Mouse (Mus musculus): ENCODE measurements at regions not wholly inside any gene's neighbourhood (a gene's known extent, or its start where the extent isn't known, plus 50 kb on each side); places are given as distances from the start of the nearest gene placed in this dataset.

- no peak for DNase-seq (ENCODE audit: low spot score in 2 of 2)
Observed at GRCm38 (mm10) chr12:71481371-71481770, 171.7 kb downstream of the Dact1 start.

DNA sequence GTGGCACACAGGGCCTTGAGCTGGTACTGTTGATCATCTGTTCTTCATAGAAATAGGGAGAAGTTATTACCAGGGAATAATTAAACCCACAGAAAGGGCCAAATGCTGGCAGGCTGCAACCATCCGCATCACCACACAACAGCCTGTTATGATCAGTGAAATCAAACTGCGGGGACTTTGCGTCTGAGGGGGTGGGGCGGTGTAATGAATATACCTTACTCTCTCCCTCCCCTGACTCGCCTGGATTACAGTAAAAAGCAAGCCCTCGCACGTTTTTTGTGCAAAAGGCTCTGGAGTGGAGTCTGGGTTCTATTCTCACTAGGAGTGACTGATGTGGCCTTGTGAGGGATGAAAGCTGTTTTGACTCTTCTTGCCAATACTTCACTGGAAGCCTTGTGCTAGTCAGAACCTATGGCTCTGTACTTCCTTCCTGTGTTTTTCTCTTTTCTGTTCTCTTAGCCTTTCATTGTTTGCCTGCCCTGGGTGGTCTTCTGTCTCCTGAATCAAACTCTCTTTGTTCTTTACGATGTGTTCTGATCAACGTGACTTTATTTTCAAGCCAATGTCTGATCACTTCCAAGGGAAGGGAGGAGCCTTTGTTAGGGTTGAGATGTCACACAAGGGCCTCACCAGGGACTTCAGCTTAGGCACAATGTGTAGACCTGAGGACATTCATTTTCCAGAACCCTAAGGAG, 172.4 kb downstream of the Dact1 start:
- DNase-seq (ENCODE audit: low spot score in 2 of 2), result no peak

DNA sequence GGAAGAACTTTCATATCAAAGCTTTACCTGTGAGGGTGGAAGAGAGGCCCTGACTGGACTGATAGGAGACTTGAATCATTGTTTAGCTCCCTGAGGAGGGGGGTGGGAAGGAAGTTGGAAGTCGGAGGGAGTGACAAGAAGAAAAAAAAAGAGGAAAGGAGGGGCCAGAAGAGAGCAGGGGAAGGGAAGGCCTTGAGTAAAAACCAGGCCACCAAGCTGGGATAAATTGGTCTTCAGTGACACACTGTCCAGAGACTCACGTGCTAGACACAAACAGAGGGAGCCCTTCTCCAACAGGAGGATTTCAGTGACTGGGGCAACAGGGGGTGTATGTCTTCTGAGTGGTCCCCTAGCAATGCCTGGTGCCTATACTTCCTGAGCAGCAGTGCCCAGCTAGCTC, 172.9 kb downstream of the Dact1 start:
- DNase-seq (ENCODE audit: low spot score in 2 of 2), result no peak

DNA sequence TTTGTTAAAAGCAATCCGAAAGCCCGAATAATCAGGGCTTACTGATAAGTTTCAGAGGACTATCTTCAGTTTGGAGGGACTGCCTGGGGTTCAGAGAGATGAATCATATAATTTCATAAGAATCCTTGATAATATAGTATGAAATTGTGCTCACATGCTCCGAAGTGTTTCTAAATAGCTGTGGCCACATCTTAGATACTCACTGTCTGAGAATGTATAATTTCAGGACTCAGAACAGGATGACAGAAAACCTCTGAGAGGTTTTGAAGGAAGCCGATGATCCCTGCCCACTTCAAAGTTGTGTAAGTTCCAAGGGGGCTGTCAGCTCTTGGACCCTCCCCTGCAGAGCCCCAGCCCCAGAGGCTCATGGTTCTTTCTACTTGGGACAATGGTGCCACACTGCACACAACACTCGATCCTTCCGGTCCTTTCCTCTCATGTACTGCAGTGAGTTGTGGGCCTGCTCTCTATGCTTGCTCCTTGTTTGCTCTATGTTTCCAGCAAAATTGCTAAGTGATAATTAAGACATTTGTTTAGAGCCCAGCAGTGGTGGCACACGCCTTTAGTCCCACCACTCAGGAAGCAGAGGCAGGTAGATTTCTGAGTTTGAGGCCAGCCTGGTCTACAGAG, 174.0 kb downstream of the Dact1 start:
- no peak for DNase-seq (ENCODE audit: low spot score in 2 of 2)

GRCm38 (mm10) chr12:71484286-71484685, 174.6 kb downstream of the Dact1 start:
- no peak for DNase-seq (ENCODE audit: low spot score in 2 of 2)

DNA sequence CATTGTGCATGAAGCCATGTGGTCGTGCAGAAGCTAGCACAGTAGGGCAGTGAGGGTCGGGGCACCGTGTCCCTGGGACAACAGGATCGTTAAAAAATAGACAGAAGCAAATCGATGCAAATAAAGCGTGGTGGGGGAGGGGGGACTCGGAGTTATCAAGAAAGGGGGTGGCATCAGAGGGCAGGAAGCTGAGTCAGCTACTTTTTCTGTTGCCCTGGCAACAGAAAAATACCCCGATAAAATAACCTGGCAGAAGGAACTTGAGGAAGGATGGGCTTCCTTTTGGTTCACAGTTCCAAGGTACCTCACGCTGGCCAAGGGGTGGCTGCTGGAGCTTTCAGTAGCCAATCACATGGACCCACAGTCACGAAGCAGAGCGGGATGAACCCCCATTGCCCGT, 176.4 kb downstream of the Dact1 start:
- DNase-seq (ENCODE audit: low spot score in 2 of 2), result no peak

- no peak for DNase-seq (ENCODE audit: low spot score in 2 of 2)
Observed at GRCm38 (mm10) chr12:71487591-71488435, 178.1 kb downstream of the Dact1 start.

GRCm38 (mm10) chr12:71489295-71489694, 179.6 kb downstream of the Dact1 start:
- DNase-seq (ENCODE audit: low spot score in 2 of 2), result no peak

GRCm38 (mm10) chr12:71494803-71495293, 185.2 kb downstream of the Dact1 start:
- DNase-seq (ENCODE audit: low spot score in 2 of 2), result no peak

- DNase-seq (ENCODE audit: low spot score in 2 of 2), result no peak
Observed at GRCm38 (mm10) chr12:71498246-71499029, 188.8 kb downstream of the Dact1 start.

GRCm38 (mm10) chr12:71501299-71501810, 191.7 kb downstream of the Dact1 start:
- no peak for DNase-seq (ENCODE audit: low spot score in 2 of 2)

DNA sequence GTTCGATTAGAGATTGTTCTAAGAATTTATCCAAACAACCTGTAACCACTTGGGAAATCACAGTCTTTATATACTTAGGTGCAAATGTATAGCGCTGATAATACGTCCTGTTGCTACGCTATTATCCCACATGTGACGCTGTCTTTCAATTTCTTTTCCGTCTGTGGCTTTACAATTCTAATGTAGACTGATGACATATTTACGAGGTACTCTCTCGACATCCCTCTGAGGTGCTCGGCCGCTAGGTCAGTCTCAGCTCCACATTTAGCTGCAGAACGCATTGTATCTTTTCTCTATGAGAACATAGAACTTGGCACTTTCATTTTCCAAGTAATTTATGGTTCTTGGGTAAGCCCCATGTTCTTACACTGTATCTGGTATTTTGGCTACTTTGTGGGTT, 193.6 kb downstream of the Dact1 start:
- no peak for DNase-seq (ENCODE audit: low spot score in 2 of 2)

DNA sequence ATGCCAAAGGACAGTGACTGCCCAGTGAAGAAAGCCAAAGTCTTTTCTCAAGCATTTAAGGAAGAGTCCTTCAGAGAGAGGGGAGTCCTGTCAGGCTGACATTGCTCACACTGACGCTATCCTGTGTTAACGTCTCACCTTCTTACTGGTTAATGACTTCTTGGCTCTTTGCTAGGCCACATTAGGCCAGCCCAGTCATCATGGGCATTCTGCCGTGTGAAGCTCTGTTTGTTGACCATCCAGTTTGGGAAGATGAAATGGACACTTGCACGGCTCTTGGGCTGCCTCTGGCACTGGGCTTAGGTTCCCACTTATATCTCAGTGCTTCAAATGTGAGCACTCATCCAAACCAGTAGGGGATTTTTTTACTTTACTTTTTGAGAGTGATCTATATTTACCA, 196.5 kb downstream of the Dact1 start:
- no peak for DNase-seq (ENCODE audit: low spot score in 2 of 2)

DNA sequence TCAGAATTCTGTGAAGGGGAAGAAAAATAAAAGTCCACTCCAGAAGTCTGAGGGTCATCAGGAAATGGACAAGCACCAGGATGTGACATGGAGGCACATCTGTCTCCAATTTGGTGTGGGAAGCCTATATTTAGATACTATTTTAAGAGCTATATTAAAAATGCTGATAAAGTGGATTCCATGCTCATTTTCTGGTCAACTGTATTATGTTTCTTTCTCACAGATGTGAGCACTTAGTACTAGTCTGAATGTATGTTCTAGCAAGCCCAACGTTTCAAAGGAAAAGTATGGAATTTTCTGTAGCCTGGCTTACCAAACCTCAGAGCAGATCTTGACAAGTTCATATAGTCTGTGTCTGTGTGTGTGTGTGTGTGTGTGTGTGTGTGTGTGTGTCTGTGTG, 197.0 kb downstream of the Dact1 start:
- no peak for DNase-seq (ENCODE audit: low spot score in 2 of 2)

GRCm38 (mm10) chr12:71512915-71513612, 203.4 kb downstream of the Dact1 start:
- no peak for DNase-seq (ENCODE audit: low spot score in 2 of 2)

DNA sequence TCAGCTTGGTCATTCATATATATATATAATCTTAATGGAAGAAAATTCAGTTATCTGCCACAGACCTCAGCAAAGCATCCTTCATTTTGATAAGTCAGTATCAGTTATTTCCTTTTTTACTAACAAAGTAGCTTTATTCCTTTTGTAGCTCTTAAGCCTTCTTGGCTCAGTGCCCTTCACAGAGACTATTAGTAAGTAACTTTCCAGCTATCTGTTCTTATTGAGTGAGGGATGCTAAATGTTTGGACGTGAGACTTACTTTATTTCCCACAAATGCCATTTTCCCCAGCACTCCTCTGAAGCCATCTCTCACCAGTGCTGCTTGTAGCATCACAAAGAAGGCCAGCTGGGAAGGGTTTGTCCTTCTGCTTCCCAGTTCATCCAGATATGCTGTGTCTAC, 209.8 kb downstream of the Dact1 start:
- DNase-seq (ENCODE audit: low spot score in 2 of 2), result no peak

- DNase-seq (ENCODE audit: low spot score in 2 of 2), result no peak
Observed at GRCm38 (mm10) chr12:71521936-71522335, 212.3 kb downstream of the Dact1 start.

GRCm38 (mm10) chr12:71522451-71522850, 212.8 kb downstream of the Dact1 start:
- no peak for DNase-seq (ENCODE audit: low spot score in 2 of 2)

DNA sequence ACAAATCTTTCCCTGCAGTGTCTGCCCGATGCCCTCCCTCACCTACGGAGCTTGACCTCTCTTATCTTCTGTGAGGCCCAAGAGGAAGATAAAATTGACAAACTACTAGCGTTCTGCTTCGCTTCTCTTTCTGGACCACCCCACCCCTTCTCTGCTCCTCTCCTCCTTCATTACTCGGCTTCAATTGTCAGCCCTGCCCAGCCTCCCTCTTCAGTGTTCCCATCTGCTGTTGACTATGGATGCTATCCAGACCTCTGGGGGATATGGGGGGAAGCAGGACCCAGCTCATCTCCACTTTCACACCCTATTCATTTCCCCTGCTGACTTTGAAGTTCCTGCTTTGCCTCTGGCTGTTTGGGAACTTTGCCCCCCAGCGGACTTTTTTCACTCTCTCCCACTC, 214.5 kb downstream of the Dact1 start:
- no peak for DNase-seq (ENCODE audit: low spot score in 2 of 2)

DNA sequence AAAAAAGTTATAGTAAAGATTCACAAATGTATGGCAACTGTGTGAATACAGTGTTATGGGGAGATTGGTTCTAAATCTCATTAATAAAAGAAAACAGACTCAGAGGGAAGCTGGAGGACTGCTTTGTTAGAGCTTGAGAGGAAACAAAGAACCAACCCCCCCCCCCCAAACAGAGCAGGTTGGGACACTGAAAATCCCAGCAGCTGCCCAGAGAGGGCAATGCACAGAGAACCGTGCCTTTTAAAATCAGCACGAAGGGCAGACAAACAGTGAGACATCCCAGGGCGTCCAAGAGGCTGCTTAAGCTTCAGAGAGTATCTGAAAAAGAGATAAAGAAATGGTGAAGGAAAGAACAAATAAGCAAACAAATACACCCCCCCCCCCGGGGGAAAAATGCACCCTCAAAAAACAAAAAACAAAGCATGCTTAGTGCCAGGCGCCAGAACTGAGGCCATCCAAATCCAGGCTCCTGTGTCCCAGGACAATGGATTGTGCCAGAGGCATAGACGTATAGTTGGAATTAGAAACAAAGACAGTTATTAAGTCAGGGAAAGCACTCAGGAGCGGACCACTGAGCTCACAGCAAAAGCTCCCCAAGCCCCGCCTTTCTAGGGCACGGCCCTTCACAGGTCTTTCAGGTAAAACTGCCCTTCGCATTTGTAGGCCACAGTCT, 215.7 kb downstream of the Dact1 start:
- DNase-seq (ENCODE audit: low spot score in 2 of 2), result no peak

Measured in natural killer cell, adult 2 months (primary cell).